Mouse (Mus musculus): ENCODE data around the gene Hist1h2an.
"Not testable (repeated sequence)": the region's sequence is repeated elsewhere in the genome, so short reads cannot be mapped to it uniquely, and the experiment has no call there.

- not testable (repeated sequence) for TF ChIP-seq POLR2A (IDR thresholded peaks at IDR 0.05; ENCODE audit: borderline replicate concordance, control insufficient read depth, low read depth, low read length); CTCF (IDR thresholded peaks at IDR 0.05; ENCODE audit: control insufficient read depth, insufficient read depth, low read length)
These were observed 46.4 kb upstream of the Hist1h2an start, which contains the start of the genes Hist1h2ap and Hist1h2br for GRCm38 (mm10) chr13:21833461-21833860.
